Mouse (Mus musculus) C2C12 (cell line): ENCODE results near the gene Epn3. TPM values are rescaled to one million over a fixed set of nuclear protein-coding genes. Genes with fewer than 3 reads are reported as not detected.

ENCODE experiments used
- H3K27me3 ChIP-seq: one replicate; pipeline ENCODE4 v1.6.1; 2011; ENCODE audit not compliant: control insufficient read depth, insufficient read depth, insufficient read length
- H3K36me3 ChIP-seq: one replicate; pipeline ENCODE4 v1.6.1; 2011; ENCODE audit not compliant: control insufficient read depth, insufficient read depth
- H3K4me3 ChIP-seq: one replicate; pipeline ENCODE4 v1.5.1; 2011; ENCODE audit warnings: mild to moderate bottlenecking, control low read depth; ENCODE audit not compliant: poor library complexity, insufficient read depth, severe bottlenecking
- H3K79me2 ChIP-seq: one replicate; pipeline ENCODE4 v1.6.1; 2011; ENCODE audit not compliant: control insufficient read depth, insufficient read depth
- H3K79me3 ChIP-seq: one replicate; pipeline ENCODE4 v1.6.1; 2011; ENCODE audit warnings: low read depth, control low read depth
- H3ac ChIP-seq: one replicate; pipeline ENCODE3; 2011; ENCODE audit warnings: low read depth; ENCODE audit not compliant: control insufficient read depth, insufficient read length
- CEBPB ChIP-seq: IDR thresholded peaks from one replicate; pipeline ENCODE4 v1.6.1; 2011; ENCODE audit warnings: low read depth, mild to moderate bottlenecking, control low read depth, moderate library complexity
- CTCF ChIP-seq: IDR thresholded peaks from one replicate; pipeline ENCODE4 v1.5.1; 2011; ENCODE audit not compliant: control insufficient read depth, insufficient read depth, insufficient read length
- FOSL1 ChIP-seq: IDR thresholded peaks from one replicate; pipeline ENCODE4 v1.8.0; 2011; ENCODE audit warnings: mild to moderate bottlenecking, low read length; ENCODE audit not compliant: poor library complexity, insufficient read depth, severe bottlenecking
- MAX ChIP-seq: IDR thresholded peaks from one replicate; pipeline ENCODE4 v1.6.1; 2011; ENCODE audit warnings: mild to moderate bottlenecking, control low read depth
- MYOD1 ChIP-seq: IDR thresholded peaks from one replicate; pipeline ENCODE4 v1.6.1; 2011; ENCODE audit warnings: low read depth; ENCODE audit not compliant: control insufficient read depth, insufficient read length
- MYOG ChIP-seq: IDR thresholded peaks from one replicate; pipeline ENCODE4 v1.6.1; 2011; ENCODE audit not compliant: control insufficient read depth, insufficient read length; ENCODE audit errors: extremely low read depth
- USF1 ChIP-seq: IDR thresholded peaks from one replicate; pipeline ENCODE4 v1.6.1; 2011; ENCODE audit warnings: low read depth, mild to moderate bottlenecking, control low read depth, moderate library complexity
- polyA plus RNA-seq: library from polyadenylated mRNA; unstranded; fragments of >200 nt; fragmentation: generic; extraction: Trizol; gene quantifications from one replicate; pipeline ENCODE4 v1.2.1, GENCODE M21; 2012; ENCODE audit warnings: missing spikeins

The Epn3 gene
- polyA plus RNA-seq, 1 experiment, result 0.25 TPM

- H3K79me3 ChIP-seq, result no peaks in the 10 kb centered on the region
Observed at GRCm38 (mm10) chr11:94528879-94529278, 29.1 kb upstream of the Epn3 start.

DNA sequence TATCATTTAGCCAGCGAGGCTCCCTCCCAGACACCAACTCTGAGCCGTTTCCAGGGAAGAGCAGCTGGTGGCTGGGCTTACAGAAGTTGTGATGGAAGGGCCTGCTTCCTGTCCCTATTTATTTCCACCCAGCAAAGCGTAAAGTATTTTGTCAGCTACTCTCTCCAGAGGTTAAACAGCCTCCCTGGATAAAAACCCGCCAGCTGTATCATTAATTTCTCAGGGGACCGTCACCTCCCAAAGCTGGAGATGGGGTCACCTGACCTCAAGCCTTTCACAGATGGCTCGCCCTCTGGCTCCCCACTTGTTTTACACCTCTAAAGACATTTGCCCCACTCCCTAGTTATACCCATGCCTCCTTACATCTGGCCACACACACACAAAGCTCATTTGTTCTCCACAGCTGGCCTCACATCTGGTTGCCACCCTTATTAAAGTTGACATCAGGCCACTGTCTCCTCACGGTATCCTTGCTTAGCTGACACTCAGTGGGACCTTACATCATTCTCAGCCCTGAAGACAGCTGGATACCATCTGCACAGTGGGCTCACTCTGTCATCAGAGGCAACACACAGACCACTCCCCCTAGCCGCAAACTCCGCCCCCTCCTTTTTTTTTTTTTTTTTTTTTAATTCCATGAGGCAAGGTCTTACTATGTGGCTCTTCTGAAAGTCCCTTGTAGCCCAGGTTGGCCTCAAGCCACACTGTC is 26.6 kb upstream of the Epn3 start:
- peaks cover 3% of the 10 kb centered on the region for H3K27me3 ChIP-seq
- TF ChIP-seq CEBPB, result no peak
- no peak for TF ChIP-seq FOSL1
- TF ChIP-seq MAX, result no peak
- no peak for TF ChIP-seq MYOG
- no peak for TF ChIP-seq CTCF
- no peak for TF ChIP-seq USF1
- no peak for TF ChIP-seq MYOD1
- H3K79me2 ChIP-seq, result no peaks in the 10 kb centered on the region
- no peak overlapping the region for H3ac ChIP-seq
- H3K79me3 ChIP-seq, result no peaks in the 10 kb centered on the region
- no peaks in the 10 kb centered on the region for H3K36me3 ChIP-seq
- H3K4me3 ChIP-seq, result no peak overlapping the region

More at GRCm38 (mm10) chr11:94528879-94529278, 29.1 kb upstream of the Epn3 start:
- H3K27me3 ChIP-seq, result no peaks in the 10 kb centered on the region
- H3ac ChIP-seq, result no peak overlapping the region
- TF ChIP-seq CEBPB (no peak), MAX (no peak), MYOG (no peak), USF1 (no peak), FOSL1 (no peak), MYOD1 (no peak), CTCF (no peak)
- no peaks in the 10 kb centered on the region for H3K36me3 ChIP-seq
- H3K79me2 ChIP-seq, result no peaks in the 10 kb centered on the region
- H3K4me3 ChIP-seq, result no peak overlapping the region

- no peak for TF ChIP-seq CEBPB
- TF ChIP-seq CTCF, result no peak
- no peak for TF ChIP-seq MYOG
- no peak for TF ChIP-seq MYOD1
- TF ChIP-seq USF1, result no peak
- no peak for TF ChIP-seq MAX
- TF ChIP-seq FOSL1, result no peak
- H3K79me3 ChIP-seq, result no peaks in the 10 kb centered on the region
- H3ac ChIP-seq, result no peak within 1 kb of the TSS
- H3K36me3 ChIP-seq, result no peaks in the 10 kb centered on the region
- peaks cover 12% of the 10 kb centered on the region for H3K27me3 ChIP-seq
- no peaks in the 10 kb centered on the region for H3K79me2 ChIP-seq
- H3K4me3 ChIP-seq, result no peak within 1 kb of the TSS
Observed at GRCm38 (mm10) chr11:94521219-94521843, 21.6 kb upstream of the Epn3 start, which contains the start of gene Mycbpap. TSS of gene Mycbpap (minus strand) at chr11:94521742.

GRCm38 (mm10) chr11:94513452-94513851 is 13.7 kb upstream of the Epn3 start:
- Histone ChIP-seq H3K79me2 (no peaks in the 10 kb centered on the region), H3K36me3 (no peaks in the 10 kb centered on the region), H3ac (no peak overlapping the region), H3K79me3 (no peaks in the 10 kb centered on the region), H3K4me3 (no peak overlapping the region), H3K27me3 (peaks cover 13% of the 10 kb centered on the region)
- TF ChIP-seq MYOD1, result no peak
- TF ChIP-seq CEBPB, result no peak
- no peak for TF ChIP-seq FOSL1
- no peak for TF ChIP-seq CTCF
- TF ChIP-seq USF1, result no peak
- no peak for TF ChIP-seq MAX
- no peak for TF ChIP-seq MYOG

- Histone ChIP-seq H3K79me3 (no peaks in the 10 kb centered on the region), H3ac (no peak overlapping the region), H3K27me3 (peaks cover 38% of the 10 kb centered on the region), H3K79me2 (no peaks in the 10 kb centered on the region), H3K36me3 (no peaks in the 10 kb centered on the region), H3K4me3 (no peak overlapping the region)
- TF ChIP-seq MYOD1 (no peak), CEBPB (no peak), USF1 (no peak), CTCF (no peak), MAX (no peak), FOSL1 (no peak), MYOG (no peak)
Observed at GRCm38 (mm10) chr11:94508976-94509375, 9.2 kb upstream of the Epn3 start.
